Mouse (Mus musculus) forebrain, embryonic 16.5 days (tissue): Measurements from ENCODE around the gene Slc25a16. TPM values are rescaled to one million over a fixed set of nuclear protein-coding genes. Genes with fewer than 3 reads are reported as not detected.

Experiments used
- ATAC-seq: fragments of 200-750 bp; cut with Nextera tagmentation; 2 replicates; pipeline ENCODE4 v1.8.0; 2017; ENCODE audit warnings: mild to moderate bottlenecking, moderate library complexity
- H3K27ac ChIP-seq: fragments of 300-500 bp; sonication (generic); 2 replicates; pipeline ENCODE4 v1.5.1; 2014; ENCODE audit warnings: low read length, control low read depth
- H3K27me3 ChIP-seq: fragments of 300-500 bp; sonication (generic); replicated peaks from 2 replicates; pipeline ENCODE4 v1.6.1; 2014; ENCODE audit warnings: low read length; ENCODE audit not compliant: control insufficient read depth, insufficient read depth
- H3K36me3 ChIP-seq: fragments of 300-500 bp; sonication (generic); 2 replicates; pipeline ENCODE4 v1.6.1; 2014; ENCODE audit not compliant: control insufficient read depth, insufficient read depth
- H3K4me1 ChIP-seq: fragments of 300-500 bp; sonication (generic); replicated peaks from 2 replicates; pipeline ENCODE4 v1.6.1; 2014; ENCODE audit warnings: low read length; ENCODE audit not compliant: control insufficient read depth, insufficient read depth
- H3K4me2 ChIP-seq: fragments of 300-500 bp; sonication (generic); 2 replicates; pipeline ENCODE4 v1.6.1; 2014; ENCODE audit warnings: mild to moderate bottlenecking, low read length, control low read depth
- H3K4me3 ChIP-seq: fragments of 300-500 bp; sonication (generic); replicated peaks from 2 replicates; pipeline ENCODE4 v1.5.1; 2014; ENCODE audit warnings: mild to moderate bottlenecking, low read length, control low read depth
- H3K9ac ChIP-seq: fragments of 300-500 bp; sonication (generic); replicated peaks from 2 replicates; pipeline ENCODE4 v1.6.1; 2014; ENCODE audit warnings: low read depth, low read length, control low read depth
- H3K9me3 ChIP-seq: fragments of 300-500 bp; sonication (generic); 2 replicates; pipeline ENCODE4 v1.6.1; 2016; ENCODE audit warnings: low read length; ENCODE audit not compliant: control insufficient read depth
- whole genome bisulfite sequencing: fragments of 180-500 bp; shearing (Covaris S2); extraction: QIAGEN DNeasy Blood & Tissue Kit; methylation state at CpG from one replicate; pipeline ENCODE4 v1.1.7; 2014; 5-methylcytosine and 5-hydroxymethylcytosine counted together
- polyA plus RNA-seq: library from polyadenylated mRNA; unstranded; fragments of >200 nt; fragmentation: Nextera tagmentation; extraction: Ambion mirVana; gene quantifications from 2 replicates; pipeline ENCODE4 v1.2.1, GENCODE M21; 2015

Slc25a16 gene
- polyA plus RNA-seq, 1 experiment from 2014 or later: 18.0 TPM

GRCm38 (mm10) chr10:62980039-62980954, 59.9 kb downstream of the Slc25a16 start, which contains the start of gene Rufy2:
TSS of gene Rufy2 (plus strand) at chr10:62980223.
- peaks cover 4% of the 10 kb centered on the region; the same call in 1 of the 2 replicates for H3K36me3 ChIP-seq
- no peaks in the 10 kb centered on the region for H3K27me3 ChIP-seq
- peak; percentile 93 for ATAC-seq
- peak within 1 kb of the TSS; percentile 84 for H3K27ac ChIP-seq
- peak within 1 kb of the TSS; percentile 71 for H3K4me2 ChIP-seq
- WGBS: 0% methylated on average over 70 of the region's 77 CpGs
- H3K9me3 ChIP-seq: no peaks in the 10 kb centered on the region
- H3K9ac ChIP-seq: peak within 1 kb of the TSS; percentile 98
- peak within 1 kb of the TSS; percentile 85 for H3K4me3 ChIP-seq
- H3K4me1 ChIP-seq: peaks cover 12% of the 10 kb centered on the region

GRCm38 (mm10) chr10:62984072-62984471, 63.6 kb downstream of the Slc25a16 start:
- ATAC-seq: no peak

GRCm38 (mm10) chr10:62984495-62984894, 64.1 kb downstream of the Slc25a16 start:
- Histone ChIP-seq H3K36me3 (peaks cover 10% of the 10 kb centered on the region), H3K4me2 (no peak overlapping the region), H3K27ac (no peak overlapping the region), H3K4me1 (peaks cover 11% of the 10 kb centered on the region), H3K9me3 (no peaks in the 10 kb centered on the region), H3K9ac (no peak overlapping the region), H3K4me3 (no peak overlapping the region), H3K27me3 (no peaks in the 10 kb centered on the region)
- no peak for ATAC-seq
- 91% methylated on average over 6 of the region's 6 CpGs for WGBS

More at GRCm38 (mm10) chr10:62984072-62984471, 63.6 kb downstream of the Slc25a16 start:
- Histone ChIP-seq H3K9ac (no peak overlapping the region), H3K4me2 (no peak overlapping the region), H3K36me3 (peaks cover 9% of the 10 kb centered on the region), H3K4me3 (no peak overlapping the region), H3K4me1 (peaks cover 12% of the 10 kb centered on the region), H3K27ac (no peak overlapping the region), H3K9me3 (no peaks in the 10 kb centered on the region), H3K27me3 (no peaks in the 10 kb centered on the region)
- WGBS: 95% methylated on average over 11 of the region's 11 CpGs

GRCm38 (mm10) chr10:62987341-62987740, 66.9 kb downstream of the Slc25a16 start:
- Histone ChIP-seq H3K4me1 (no peaks in the 10 kb centered on the region), H3K4me2 (no peak overlapping the region), H3K4me3 (no peak overlapping the region), H3K27ac (no peak overlapping the region), H3K9me3 (no peaks in the 10 kb centered on the region), H3K9ac (no peak overlapping the region), H3K36me3 (peaks cover 29% of the 10 kb centered on the region), H3K27me3 (no peaks in the 10 kb centered on the region)
- no peak for ATAC-seq
- 20% methylated on average over 3 of the region's 3 CpGs for WGBS

- 94% methylated on average over 15 of the region's 15 CpGs for WGBS
- H3K36me3 ChIP-seq: peaks cover 39% of the 10 kb centered on the region
These were observed 70.2 kb downstream of the Slc25a16 start for GRCm38 (mm10) chr10:62990636-62991035.

GRCm38 (mm10) chr10:62993991-62994390, 73.6 kb downstream of the Slc25a16 start:
- ATAC-seq: no peak
- 91% methylated on average over 7 of the region's 9 CpGs for WGBS
- H3K27me3 ChIP-seq: no peaks in the 10 kb centered on the region

More at GRCm38 (mm10) chr10:62990636-62991035, 70.2 kb downstream of the Slc25a16 start:
- Histone ChIP-seq H3K27me3 (no peaks in the 10 kb centered on the region), H3K27ac (no peak overlapping the region), H3K4me2 (no peak overlapping the region), H3K9ac (no peak overlapping the region), H3K4me1 (no peaks in the 10 kb centered on the region), H3K4me3 (no peak overlapping the region), H3K9me3 (no peaks in the 10 kb centered on the region)
- no peak for ATAC-seq

More at GRCm38 (mm10) chr10:62993991-62994390, 73.6 kb downstream of the Slc25a16 start:
- Histone ChIP-seq H3K27ac (no peak overlapping the region), H3K4me3 (no peak overlapping the region), H3K9me3 (no peaks in the 10 kb centered on the region), H3K9ac (no peak overlapping the region), H3K36me3 (peaks cover 54% of the 10 kb centered on the region), H3K4me2 (no peak overlapping the region), H3K4me1 (no peaks in the 10 kb centered on the region)

Other genes with a start within 250 kb of the Slc25a16 start
- gene Stox1, start 194.5 kb upstream of the Slc25a16 start, polyA plus RNA-seq: 3.0 and 3.3 TPM in 2 replicates
- gene Ccar1, start 128.3 kb upstream of the Slc25a16 start, polyA plus RNA-seq: 126 and 137 TPM in 2 replicates
- gene Tet1, start 11.6 kb upstream of the Slc25a16 start, polyA plus RNA-seq: 40.4 and 41.5 TPM in 2 replicates
- gene Dna2, start 26.4 kb downstream of the Slc25a16 start, polyA plus RNA-seq: 6.6 and 8.8 TPM in 2 replicates
- gene Rufy2, start 59.6 kb downstream of the Slc25a16 start, polyA plus RNA-seq: 60.5 and 73.0 TPM in 2 replicates
- 196 and 205 TPM in 2 replicates for gene Hnrnph3, start 103.6 kb downstream of the Slc25a16 start, polyA plus RNA-seq
- gene Pbld2, start 103.7 kb downstream of the Slc25a16 start, polyA plus RNA-seq: 1.3 and 1.7 TPM in 2 replicates
- gene Pbld1, start 139.5 kb downstream of the Slc25a16 start, polyA plus RNA-seq: 0.62 and 0.99 TPM in 2 replicates
- gene Atoh7, start 179.0 kb downstream of the Slc25a16 start, polyA plus RNA-seq: 0.94 and 0.98 TPM in 2 replicates